Mouse (Mus musculus) lung, postnatal 0 days (tissue): ENCODE measurements around the gene Gnat3.

Source experiments
- CTCF ChIP-seq: IDR thresholded peaks from 2 replicates; pipeline ENCODE4 v1.5.1; 2016; ENCODE audit warnings: antibody characterized with exemption, mild to moderate bottlenecking
- EP300 ChIP-seq: IDR thresholded peaks from 2 replicates; pipeline ENCODE4 v1.6.1; 2016; ENCODE audit warnings: antibody characterized with exemption, mild to moderate bottlenecking, control low read depth

DNA sequence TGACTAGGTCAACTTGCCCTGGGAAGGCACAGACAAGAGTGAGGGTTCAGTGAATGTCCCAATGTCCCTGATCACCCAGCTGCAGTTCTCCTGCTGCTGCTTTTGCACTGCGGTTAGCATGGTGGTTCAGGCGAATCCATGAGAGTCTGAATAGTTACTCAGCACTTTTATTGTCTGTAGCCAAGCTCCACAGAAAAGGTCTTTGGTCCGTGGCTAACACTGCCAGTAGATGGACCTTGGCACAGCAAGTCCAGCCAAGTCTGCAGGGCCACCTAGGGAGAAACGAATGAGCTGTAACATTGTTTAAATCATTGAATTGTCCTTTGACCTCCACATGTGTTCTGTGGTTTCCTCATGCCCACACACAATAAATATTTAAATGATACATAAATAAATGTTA, 33.9 kb upstream of the Gnat3 start:
- TF ChIP-seq CTCF (0 out of 2 replicates have a peak, but pooled peaks have one; percentile 15), EP300 (no peak)
